Mouse (Mus musculus): ENCODE results near the gene Cst3.

- TF ChIP-seq CTCF (IDR thresholded peaks at IDR 0.05; ENCODE audit: control insufficient read depth, insufficient read depth, insufficient replicate concordance, low read depth, low read length) (no peak), POLR2A (IDR thresholded peaks at IDR 0.05; ENCODE audit: control insufficient read depth, low read depth, low read length) (no peak)
Observed at GRCm38 (mm10) chr2:148856630-148857400, 18.7 kb downstream of the Cst3 start.

All from testis, adult 2 months (tissue).